Mouse (Mus musculus): ENCODE data around the gene Fshr.

- TF ChIP-seq POLR2A (IDR thresholded peaks at IDR 0.05; ENCODE audit: borderline replicate concordance, control insufficient read depth, low read depth, low read length) = no peak
- no peak for TF ChIP-seq CTCF (IDR thresholded peaks at IDR 0.05; ENCODE audit: control insufficient read depth, insufficient read depth, low read length)
These were observed 117.6 kb downstream of the Fshr start for GRCm38 (mm10) chr17:89082897-89083296.

All from bone marrow, adult 2 months (tissue).